ENCODE assay signal across 7 mouse cellular contexts in the genomic region with DNA sequence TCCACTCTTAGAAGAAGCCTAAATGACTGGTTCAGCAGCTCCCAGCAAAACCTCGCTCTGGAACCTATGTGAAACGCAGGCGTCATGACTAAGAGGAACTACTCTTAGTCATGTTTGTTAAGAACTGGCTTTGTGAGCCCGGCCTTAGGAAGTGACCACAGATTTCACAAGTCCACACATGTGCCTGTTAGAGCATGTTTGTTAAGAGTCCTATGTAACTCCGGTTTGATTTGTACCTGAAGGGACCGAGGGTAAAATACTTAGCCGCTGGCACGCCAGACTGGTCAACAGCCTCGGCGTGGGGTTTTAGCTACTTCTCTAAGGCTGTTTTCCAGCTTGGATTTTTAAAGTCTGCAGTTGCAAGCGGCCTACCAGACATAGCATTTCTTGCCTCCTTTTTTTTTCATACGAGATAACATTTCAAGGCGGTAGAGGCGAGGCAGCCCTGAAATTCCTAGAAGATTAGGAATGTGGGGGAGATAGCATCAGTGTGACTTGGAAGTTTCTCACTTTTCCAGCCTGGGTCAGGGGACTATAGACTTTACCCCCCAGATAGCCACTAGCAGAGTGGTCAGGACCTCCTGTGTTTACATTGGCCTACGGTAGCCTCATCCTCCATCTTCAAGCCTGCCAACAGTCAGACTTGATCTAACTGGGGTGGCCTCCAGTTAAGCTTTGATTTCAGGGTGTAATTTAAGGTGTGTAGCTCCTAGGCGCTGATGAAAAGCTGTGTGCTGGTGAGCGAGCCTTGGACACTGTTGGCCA. TPM values are rescaled to one million over a fixed set of nuclear protein-coding genes. Genes with fewer than 3 reads are reported as not detected.
DNase-seq lines count a peak whose midpoint lies in the region; ATAC-seq and TF ChIP-seq lines count a peak whose summit lies in the region.

No protein-coding gene starts in this region.

- H3K79me2 ChIP-seq in MEL (ENCODE audit: control insufficient read depth, insufficient read depth, low read length, poor library complexity) = no peaks in the 10 kb centered on the region

- H3K4me1 ChIP-seq in MEL (ENCODE audit: control insufficient read depth in 1 of 2, insufficient read depth in 2 of 2, low read length in 2 of 2) = no peaks in the 10 kb centered on the region
- H3K4me1 ChIP-seq in heart, embryonic 14.5 days (ENCODE audit: control insufficient read depth in 2 of 2, insufficient read depth in 2 of 2, low read length in 2 of 2) = peaks cover 11 to 20% of the 10 kb centered on the region in 2 experiments
- H3K4me1 ChIP-seq in limb, embryonic 10.5 days = peaks cover 19% of the 10 kb centered on the region
- H3K4me1 ChIP-seq in midbrain, embryonic 13.5 days (replicated peaks) = peaks cover 14% of the 10 kb centered on the region

- WGBS in heart, embryonic 14.5 days = 36% methylated on average over 17 of the region's 17 CpGs
- WGBS in limb, embryonic 10.5 days = 41% methylated on average over 17 of the region's 17 CpGs
- WGBS in midbrain, embryonic 13.5 days = 63% methylated on average over 17 of the region's 17 CpGs

- H3K27me3 ChIP-seq in MEL (ENCODE audit: control insufficient read depth in 1 of 2, insufficient read depth in 2 of 2, low read length in 2 of 2) = peaks cover 1 to 2% of the 10 kb centered on the region in 2 experiments; a peak in 3 of 4 replicates
- no peaks in the 10 kb centered on the region for H3K27me3 ChIP-seq in heart, embryonic 14.5 days (ENCODE audit: control insufficient read depth, insufficient read depth, low read length)
- H3K27me3 ChIP-seq in limb, embryonic 10.5 days (ENCODE audit: low read depth, poor library complexity, severe bottlenecking) = no peaks in the 10 kb centered on the region
- no peaks in the 10 kb centered on the region for H3K27me3 ChIP-seq in midbrain, embryonic 13.5 days

- no peak for TF ChIP-seq RAD21 in MEL (IDR thresholded peaks at IDR 0.05; ENCODE audit: low read depth, low read length)

- no peak for TF ChIP-seq CTCF in MEL (IDR thresholded peaks at IDR 0.05 in 2 of 3, conservative IDR thresholded peaks at IDR 0.05 in 1 of 3; ENCODE audit: control insufficient read depth in 1 of 3, insufficient read depth in 1 of 3, low read depth in 2 of 3, low read length in 3 of 3, poor library complexity in 1 of 3, severe bottlenecking in 1 of 3)

- no peaks in the 10 kb centered on the region for H3K36me3 ChIP-seq in MEL (ENCODE audit: control insufficient read depth in 1 of 2, insufficient read depth in 2 of 2, low read length in 2 of 2)
- H3K36me3 ChIP-seq in heart, embryonic 14.5 days (ENCODE audit: control insufficient read depth, insufficient read depth, low read length) = no peaks in the 10 kb centered on the region
- no peaks in the 10 kb centered on the region for H3K36me3 ChIP-seq in limb, embryonic 10.5 days
- no peaks in the 10 kb centered on the region for H3K36me3 ChIP-seq in midbrain, embryonic 13.5 days

- H3K27ac ChIP-seq in MEL (ENCODE audit: control insufficient read depth, low read depth, low read length) = no peak overlapping the region
- peak overlapping the region; percentile 12 to 75; a peak in 3 of 4 replicates for H3K27ac ChIP-seq in heart, embryonic 14.5 days (replicated peaks in 1 of 2; ENCODE audit: control insufficient read depth in 1 of 2, insufficient read depth in 1 of 2, low read depth in 2 of 2, low read length in 2 of 2)
- peak overlapping the region; percentile 53; the same call in 1 of the 2 replicates for H3K27ac ChIP-seq in limb, embryonic 10.5 days
- no peak overlapping the region for H3K27ac ChIP-seq in midbrain, embryonic 13.5 days

- no peak overlapping the region for H3K9ac ChIP-seq in MEL (ENCODE audit: control insufficient read depth, low read depth, low read length, poor library complexity, severe bottlenecking)
- H3K9ac ChIP-seq in heart, embryonic 14.5 days (ENCODE audit: low read length) = peak overlapping the region; percentile 68; the same call in 1 of the 2 replicates
- no peak overlapping the region for H3K9ac ChIP-seq in midbrain, embryonic 13.5 days (replicated peaks)

- no peaks in the 10 kb centered on the region for H3K9me3 ChIP-seq in MEL (replicated peaks; ENCODE audit: insufficient read depth, low read length)
- H3K9me3 ChIP-seq in heart, embryonic 14.5 days (ENCODE audit: control insufficient read depth, low read length) = no peaks in the 10 kb centered on the region
- H3K9me3 ChIP-seq in limb, embryonic 10.5 days (replicated peaks) = no peaks in the 10 kb centered on the region
- no peaks in the 10 kb centered on the region for H3K9me3 ChIP-seq in midbrain, embryonic 13.5 days

- no peak for ATAC-seq in heart, embryonic 14.5 days (ENCODE audit: insufficient number of reproducible peaks, insufficient read depth, low FRiP score, low read depth)
- ATAC-seq in midbrain, embryonic 13.5 days = no peak
- ATAC-seq in cerebellum, adult (ENCODE audit: insufficient number of reproducible peaks, low FRiP score, low TSS enrichment) = no peak

- no peak for TF ChIP-seq EP300 in MEL (IDR thresholded peaks at IDR 0.05; ENCODE audit: low read depth in 1 of 2, low read length in 2 of 2)

- peak; percentile 14 for DNase-seq in MEL (ENCODE audit: low read depth, low spot score)
- peak; percentile 15 to 28 for DNase-seq in adrenal gland, postnatal 36 days
- DNase-seq in limb, embryonic 10.5 days (ENCODE audit: low spot score) = peak; percentile 41
- DNase-seq in cerebellum, adult 8-10 months = no peak

- H3K4me3 ChIP-seq in MEL (ENCODE audit: control insufficient read depth in 1 of 2, insufficient read depth in 1 of 2, low read depth in 2 of 2, low read length in 2 of 2) = no peak overlapping the region
- no peak overlapping the region; a peak in 1 of 4 replicates for H3K4me3 ChIP-seq in heart, embryonic 14.5 days (ENCODE audit: control insufficient read depth in 1 of 2, insufficient read depth in 1 of 2, low read depth in 1 of 2, low read length in 2 of 2)
- H3K4me3 ChIP-seq in limb, embryonic 10.5 days = peak overlapping the region; percentile 36; the same call in 1 of the 2 replicates
- H3K4me3 ChIP-seq in midbrain, embryonic 13.5 days (replicated peaks) = no peak overlapping the region

- H3K4me2 ChIP-seq in heart, embryonic 14.5 days (ENCODE audit: low read length) = peak overlapping the region; percentile 76
- peak overlapping the region; percentile 44 for H3K4me2 ChIP-seq in midbrain, embryonic 13.5 days (replicated peaks)

- no peak for TF ChIP-seq POLR2A in MEL (IDR thresholded peaks at IDR 0.05; ENCODE audit: control insufficient read depth in 1 of 2, insufficient read depth in 1 of 2, low read depth in 1 of 2, low read length in 2 of 2, poor library complexity in 1 of 2)

TF ChIP-seq in MEL, 35 proteins besides CTCF, POLR2A, EP300 and RAD21:
- TF ChIP-seq MAFK (IDR thresholded peaks at IDR 0.05; ENCODE audit: borderline replicate concordance, low read depth, low read length) = no peak
- TF ChIP-seq POLR2AphosphoS2 (IDR thresholded peaks at IDR 0.05; ENCODE audit: low read length) = no peak
- TF ChIP-seq MAX (IDR thresholded peaks at IDR 0.05; ENCODE audit: low read length) = no peak
- TF ChIP-seq ZC3H11A (IDR thresholded peaks at IDR 0.05; ENCODE audit: low read depth, low read length) = no peak
- TF ChIP-seq POLR2AphosphoS5 (IDR thresholded peaks at IDR 0.05; ENCODE audit: borderline replicate concordance, low read depth, low read length) = no peak
- TF ChIP-seq ETS1 (IDR thresholded peaks at IDR 0.05; ENCODE audit: low read depth, low read length) = no peak
- TF ChIP-seq JUND (IDR thresholded peaks at IDR 0.05; ENCODE audit: low read depth, low read length) = no peak
- TF ChIP-seq ELF1 (IDR thresholded peaks at IDR 0.05; ENCODE audit: low read depth, low read length) = no peak

RNA-seq across cellular contexts. Expression of gene Mrps33, which starts 28.8 kb away (rescaled TPM):
- 102 and 105 TPM in 2 replicates for total RNA-seq in MEL (2012; rRNA removed)
- 1,000 to 10,000 TPM in 1 of 2 experiments, 100 to 1,000 TPM in 1; 126 to 1,706 TPM for polyA plus RNA-seq in MEL (2012; ENCODE audit: insufficient read depth in 1 of 2, insufficient read length in 2 of 2, low read depth in 1 of 2, low replicate concordance in 2 of 2, missing spikeins in 1 of 2)
- 10 to 100 TPM; 71.1 to 84.6 TPM for total RNA-seq in adrenal gland, postnatal 36 days (2021)
- 205 and 225 TPM in 2 replicates for polyA plus RNA-seq in heart, embryonic 14.5 days (2014; fragmentation: Nextera tagmentation; extraction: Ambion mirVana)
- 186 and 192 TPM in 2 replicates for polyA plus RNA-seq in limb, embryonic 10.5 days (2016; fragmentation: Nextera tagmentation; extraction: Ambion mirVana)
- polyA plus RNA-seq in midbrain, embryonic 13.5 days (2015; fragmentation: Nextera tagmentation; extraction: Ambion mirVana) = 208 and 229 TPM in 2 replicates

RNA-seq across cellular contexts. Expression of gene Braf, which starts 56.7 kb away (rescaled TPM):
- 6.3 and 7.6 TPM in 2 replicates for total RNA-seq in MEL (2012; rRNA removed)
- 1 to 10 TPM in 1 of 2 experiments, not detected in 1; 8.4 TPM for polyA plus RNA-seq in MEL (2012; ENCODE audit: insufficient read depth in 1 of 2, insufficient read length in 2 of 2, low read depth in 1 of 2, low replicate concordance in 2 of 2, missing spikeins in 1 of 2)
- total RNA-seq in adrenal gland, postnatal 36 days (2021) = 10 to 100 TPM; 40.2 to 41.4 TPM
- polyA plus RNA-seq in heart, embryonic 14.5 days (2014; fragmentation: Nextera tagmentation; extraction: Ambion mirVana) = 10.9 and 11.7 TPM in 2 replicates
- 16.0 and 19.9 TPM in 2 replicates for polyA plus RNA-seq in limb, embryonic 10.5 days (2016; fragmentation: Nextera tagmentation; extraction: Ambion mirVana)
- 23.2 and 23.9 TPM in 2 replicates for polyA plus RNA-seq in midbrain, embryonic 13.5 days (2015; fragmentation: Nextera tagmentation; extraction: Ambion mirVana)

Comparison
In these comparisons a context has a peak if more than half of its experiments do, and no peak if none do; other contexts are left out.
1. H3K27ac ChIP-seq: peak in heart, embryonic 14.5 days (2 of 2) and limb, embryonic 10.5 days (single experiment); none in MEL (single experiment) and midbrain, embryonic 13.5 days (single experiment).